Mouse (Mus musculus): Measurements from ENCODE around the gene Rap1gds1.

Rap1gds1 gene

GRCm38 (mm10) chr3:138880999-138881724 lies 193.8 kb downstream of the Rap1gds1 start:
- Histone ChIP-seq H3K4me3 (replicated peaks; ENCODE audit: low read length) (no peak overlapping the region), H3K27me3 (ENCODE audit: insufficient read depth, low read length) (peaks cover 10% of the 10 kb centered on the region), H3K4me1 (replicated peaks; ENCODE audit: low read depth, low read length) (peaks cover 21% of the 10 kb centered on the region), H3K9me3 (ENCODE audit: low read length) (no peaks in the 10 kb centered on the region), H3K36me3 (ENCODE audit: insufficient read depth, low read length) (no peaks in the 10 kb centered on the region; the same call in 1 of the 2 replicates)
- TF ChIP-seq CTCF (conservative IDR thresholded peaks at IDR 0.05; ENCODE audit: low read length) (no peak), POU5F1 (IDR thresholded peaks at IDR 0.05; ENCODE audit: borderline replicate concordance, low read length) (no peak), NANOG (IDR thresholded peaks at IDR 0.05; ENCODE audit: borderline replicate concordance, low read length) (no peak)

- H3K9me3 ChIP-seq (ENCODE audit: low read length), result no peaks in the 10 kb centered on the region
- peaks cover 10% of the 10 kb centered on the region for H3K27me3 ChIP-seq (ENCODE audit: insufficient read depth, low read length)
- peaks cover 33% of the 10 kb centered on the region for H3K4me1 ChIP-seq (replicated peaks; ENCODE audit: low read depth, low read length)
- peaks cover 13% of the 10 kb centered on the region for H3K36me3 ChIP-seq (ENCODE audit: insufficient read depth, low read length)
- TF ChIP-seq CTCF (conservative IDR thresholded peaks at IDR 0.05; ENCODE audit: low read length) (no peak), NANOG (IDR thresholded peaks at IDR 0.05; ENCODE audit: borderline replicate concordance, low read length) (no peak), POU5F1 (IDR thresholded peaks at IDR 0.05; ENCODE audit: borderline replicate concordance, low read length) (no peak)
- H3K4me3 ChIP-seq (replicated peaks; ENCODE audit: low read length), result peak overlapping the region; percentile 64
Measured at GRCm38 (mm10) chr3:138877741-138878140, 197.3 kb downstream of the Rap1gds1 start.

- peaks cover 13% of the 10 kb centered on the region for H3K36me3 ChIP-seq (ENCODE audit: insufficient read depth, low read length)
- peaks cover 10% of the 10 kb centered on the region for H3K27me3 ChIP-seq (ENCODE audit: insufficient read depth, low read length)
- no peaks in the 10 kb centered on the region for H3K9me3 ChIP-seq (ENCODE audit: low read length)
- peaks cover 33% of the 10 kb centered on the region for H3K4me1 ChIP-seq (replicated peaks; ENCODE audit: low read depth, low read length)
- TF ChIP-seq POU5F1 (IDR thresholded peaks at IDR 0.05; ENCODE audit: borderline replicate concordance, low read length) (no peak), NANOG (IDR thresholded peaks at IDR 0.05; ENCODE audit: borderline replicate concordance, low read length) (no peak), CTCF (conservative IDR thresholded peaks at IDR 0.05; ENCODE audit: low read length) (no peak)
- peak overlapping the region; percentile 64 for H3K4me3 ChIP-seq (replicated peaks; ENCODE audit: low read length)
Measured at GRCm38 (mm10) chr3:138876931-138877361, 198.1 kb downstream of the Rap1gds1 start.

- Histone ChIP-seq H3K9me3 (ENCODE audit: low read length) (no peaks in the 10 kb centered on the region), H3K36me3 (ENCODE audit: insufficient read depth, low read length) (peaks cover 13% of the 10 kb centered on the region), H3K27me3 (ENCODE audit: insufficient read depth, low read length) (peaks cover 10% of the 10 kb centered on the region), H3K4me3 (replicated peaks; ENCODE audit: low read length) (peak overlapping the region; percentile 64; the same call in 1 of the 2 replicates), H3K4me1 (replicated peaks; ENCODE audit: low read depth, low read length) (peaks cover 31% of the 10 kb centered on the region)
- TF ChIP-seq CTCF (conservative IDR thresholded peaks at IDR 0.05; ENCODE audit: low read length), result no peak
- no peak for TF ChIP-seq POU5F1 (IDR thresholded peaks at IDR 0.05; ENCODE audit: borderline replicate concordance, low read length)
- TF ChIP-seq NANOG (IDR thresholded peaks at IDR 0.05; ENCODE audit: borderline replicate concordance, low read length), result no peak
Measured at GRCm38 (mm10) chr3:138876418-138876817, 198.6 kb downstream of the Rap1gds1 start.

GRCm38 (mm10) chr3:138875936-138876335 lies 199.1 kb downstream of the Rap1gds1 start:
- Histone ChIP-seq H3K4me1 (replicated peaks; ENCODE audit: low read depth, low read length) (peaks cover 31% of the 10 kb centered on the region), H3K9me3 (ENCODE audit: low read length) (no peaks in the 10 kb centered on the region), H3K36me3 (ENCODE audit: insufficient read depth, low read length) (peaks cover 13% of the 10 kb centered on the region), H3K4me3 (replicated peaks; ENCODE audit: low read length) (peak overlapping the region; percentile 64; the same call in 1 of the 2 replicates), H3K27me3 (ENCODE audit: insufficient read depth, low read length) (peaks cover 10% of the 10 kb centered on the region)
- TF ChIP-seq CTCF (conservative IDR thresholded peaks at IDR 0.05; ENCODE audit: low read length), result no peak
- no peak for TF ChIP-seq POU5F1 (IDR thresholded peaks at IDR 0.05; ENCODE audit: borderline replicate concordance, low read length)
- no peak for TF ChIP-seq NANOG (IDR thresholded peaks at IDR 0.05; ENCODE audit: borderline replicate concordance, low read length)

Measured in E14TG2a.4 (cell line).